Mouse (Mus musculus) B cell, adult 62 days (primary cell): Measurements from ENCODE around the gene Hmgn3. TPM values are rescaled to one million over a fixed set of nuclear protein-coding genes. Genes with fewer than 3 reads are reported as not detected.

Source experiments
- total RNA-seq: library from RNA; stranded (reverse); gene quantifications from 4 replicates; pipeline ENCODE4 v1.2.4, GENCODE M21; 2023

The Hmgn3 gene
- total RNA-seq: 15.3 to 21.2 TPM (median 17.2 TPM) in 4 replicates

DNA sequence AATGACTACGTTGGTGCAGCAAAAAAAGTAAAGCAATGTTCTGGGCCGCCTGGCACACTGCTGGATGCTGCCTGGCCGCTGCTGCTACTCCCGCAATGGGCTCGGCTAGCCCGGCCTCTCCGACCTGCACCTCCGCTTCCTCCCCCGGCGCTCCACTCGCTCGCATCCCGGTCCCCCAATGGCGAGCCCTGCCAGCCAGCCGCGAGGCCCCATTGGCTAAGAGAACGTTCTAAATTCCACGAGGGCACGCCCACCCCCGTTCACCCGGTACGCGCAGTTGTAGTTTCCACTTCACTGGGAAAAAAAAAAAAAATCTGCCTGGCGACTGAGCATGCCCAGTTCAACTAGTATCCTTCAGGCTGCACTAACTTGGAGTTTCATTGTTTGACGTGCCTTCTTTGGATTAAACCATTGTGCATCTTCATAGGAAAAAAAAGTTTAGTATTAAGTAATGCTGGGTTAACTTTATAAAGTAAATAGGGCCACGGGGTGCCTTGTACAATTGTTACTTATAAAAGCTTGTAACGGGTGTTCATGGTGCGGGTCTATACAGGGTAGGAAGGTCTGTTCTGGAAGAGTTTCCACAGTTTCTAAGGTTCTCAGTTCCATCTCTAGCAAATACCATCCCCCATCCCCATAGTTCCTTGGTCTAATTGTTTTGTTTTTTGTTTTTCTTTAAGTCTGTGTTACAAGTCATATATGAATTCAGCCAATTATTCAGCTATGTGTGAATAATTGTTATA, at the start of gene Hmgn3:
Gene Hmgn3, minus strand, starts transcription at position 240 of the 743 bp plus-strand sequence.

Other genes starting within 250 kb of the Hmgn3 start
- 242 to 262 TPM (median 258 TPM) in 4 replicates for gene Phip, start 171.2 kb downstream of the Hmgn3 start, total RNA-seq